Mouse (Mus musculus) right cerebral cortex, adult 18-20 months (tissue): ENCODE data around the gene Wnk1.
A peak's percentile ranks its signal among the peaks of the same experiment; 100 is the strongest.
"Not testable (repeated sequence)": the region's sequence is repeated elsewhere in the genome, so short reads cannot be mapped to it uniquely, and the experiment has no call there.

Source experiments
- DNase-seq: peaks from one replicate; pipeline ENCODE4 v3.0.0; 2022; ENCODE audit warnings: mixed read lengths

Gene Wnk1

GRCm38 (mm10) chr6:120038366-120039255, at the start of gene Wnk1:
Wnk1 (minus strand) TSS chr6:120038672.
- peak; percentile 99 for DNase-seq

- not testable (repeated sequence) for DNase-seq
Observed at GRCm38 (mm10) chr6:120087041-120087440, 48.6 kb upstream of the Wnk1 start.

- DNase-seq = no peak
Observed at GRCm38 (mm10) chr6:120085832-120086231, 47.4 kb upstream of the Wnk1 start.

- DNase-seq = no peak
Observed at GRCm38 (mm10) chr6:120084983-120085382, 46.5 kb upstream of the Wnk1 start.

- DNase-seq = no peak
Observed at GRCm38 (mm10) chr6:120083442-120083841, 45.0 kb upstream of the Wnk1 start.

GRCm38 (mm10) chr6:120082951-120083411, 44.5 kb upstream of the Wnk1 start:
- DNase-seq = no peak

GRCm38 (mm10) chr6:120082251-120082950, 43.9 kb upstream of the Wnk1 start:
- DNase-seq = no peak

GRCm38 (mm10) chr6:120081516-120081915, 43.0 kb upstream of the Wnk1 start:
- DNase-seq = no peak

- DNase-seq = no peak
Observed at GRCm38 (mm10) chr6:120079547-120079946, 41.1 kb upstream of the Wnk1 start.

GRCm38 (mm10) chr6:120076619-120077450, 38.4 kb upstream of the Wnk1 start:
- DNase-seq = no peak

- DNase-seq = no peak
Observed at GRCm38 (mm10) chr6:120072630-120073029, 34.2 kb upstream of the Wnk1 start.

- no peak for DNase-seq
Observed at GRCm38 (mm10) chr6:120069546-120069945, 31.1 kb upstream of the Wnk1 start.

GRCm38 (mm10) chr6:120065552-120066177, 27.2 kb upstream of the Wnk1 start:
- no peak for DNase-seq

- DNase-seq = no peak
Observed at GRCm38 (mm10) chr6:120064627-120065026, 26.2 kb upstream of the Wnk1 start.

GRCm38 (mm10) chr6:120062934-120063333, 24.5 kb upstream of the Wnk1 start:
- DNase-seq = peak; percentile 12

GRCm38 (mm10) chr6:120055666-120056540, 17.4 kb upstream of the Wnk1 start:
- no peak for DNase-seq

- DNase-seq = no peak
Observed at GRCm38 (mm10) chr6:120054412-120054811, 15.9 kb upstream of the Wnk1 start.

GRCm38 (mm10) chr6:120047705-120048292, 9.3 kb upstream of the Wnk1 start:
- DNase-seq = no peak

GRCm38 (mm10) chr6:120045406-120045805, 6.9 kb upstream of the Wnk1 start:
- no peak for DNase-seq

- no peak for DNase-seq
Observed at GRCm38 (mm10) chr6:120042632-120043220, 4.3 kb upstream of the Wnk1 start.

- DNase-seq = no peak
Observed at GRCm38 (mm10) chr6:120040557-120040857, 2.0 kb upstream of the Wnk1 start.
